Mouse (Mus musculus) cerebellum, postnatal 4 days (tissue): ENCODE data around the gene Tas2r135.

ENCODE experiments used
- DNase-seq, 2 experiments: peaks; one replicate each; pipeline ENCODE4 v3.0.0; 2022; ENCODE audit warnings: low spot score in 2 of 2, mixed read lengths in 1 of 2

Tas2r135 gene

DNA sequence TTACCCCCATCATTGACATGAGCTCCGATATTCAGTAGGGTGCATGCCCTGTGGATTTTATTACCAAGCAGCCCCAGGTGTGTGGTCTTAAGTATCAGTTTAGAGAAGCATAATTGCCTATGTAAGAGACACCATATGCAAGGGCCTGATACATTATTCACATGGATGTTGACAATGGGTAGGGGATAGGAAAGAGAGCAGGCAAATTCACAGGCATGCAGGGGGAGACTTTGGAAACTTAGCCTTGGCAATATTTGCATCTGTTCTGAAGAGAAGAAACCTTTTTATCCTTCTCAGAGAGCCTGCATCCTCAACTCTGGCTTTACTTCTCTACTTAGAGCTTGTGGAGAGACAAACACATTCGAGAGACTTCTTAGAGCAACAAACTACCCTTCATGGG, at the start of gene Tas2r135:
Gene Tas2r135, plus strand, starts transcription at position 301 of the 400 bp plus-strand sequence.
- DNase-seq = no peak

DNA sequence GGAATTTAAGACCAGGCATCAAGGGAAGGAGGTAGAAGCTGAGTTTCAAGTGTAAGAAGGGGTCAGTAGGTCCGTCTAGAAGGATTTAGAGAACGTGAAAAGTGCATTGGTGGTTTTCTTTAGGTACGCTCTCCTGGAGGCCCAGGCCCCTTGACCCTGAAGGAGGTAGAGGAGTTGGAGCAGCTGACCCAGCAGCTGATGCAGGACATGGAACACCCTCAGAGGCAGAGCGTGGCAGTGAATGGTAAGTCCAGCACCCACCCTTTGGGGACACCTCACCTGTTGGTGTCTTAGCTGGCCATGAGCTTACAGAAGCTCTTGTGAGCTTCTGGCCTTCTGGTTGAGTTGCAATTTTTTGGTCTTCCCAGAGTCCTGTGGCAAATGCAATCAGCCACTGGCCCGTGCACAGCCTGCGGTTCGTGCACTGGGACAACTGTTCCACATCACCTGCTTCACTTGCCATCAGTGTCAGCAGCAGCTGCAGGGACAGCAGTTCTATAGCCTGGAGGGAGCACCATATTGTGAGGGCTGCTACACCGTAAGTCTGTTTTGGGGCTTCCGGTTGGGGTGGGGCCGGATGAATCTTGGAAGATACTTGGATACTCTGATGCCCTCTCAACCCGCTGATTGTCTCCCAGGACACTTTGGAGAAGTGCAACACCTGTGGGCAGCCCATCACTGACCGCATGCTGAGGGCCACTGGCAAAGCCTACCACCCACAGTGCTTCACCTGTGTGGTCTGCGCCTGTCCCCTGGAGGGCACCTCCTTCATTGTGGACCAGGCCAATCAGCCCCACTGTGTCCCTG, 49.2 kb upstream of the Tas2r135 start:
- no peak for DNase-seq

DNA sequence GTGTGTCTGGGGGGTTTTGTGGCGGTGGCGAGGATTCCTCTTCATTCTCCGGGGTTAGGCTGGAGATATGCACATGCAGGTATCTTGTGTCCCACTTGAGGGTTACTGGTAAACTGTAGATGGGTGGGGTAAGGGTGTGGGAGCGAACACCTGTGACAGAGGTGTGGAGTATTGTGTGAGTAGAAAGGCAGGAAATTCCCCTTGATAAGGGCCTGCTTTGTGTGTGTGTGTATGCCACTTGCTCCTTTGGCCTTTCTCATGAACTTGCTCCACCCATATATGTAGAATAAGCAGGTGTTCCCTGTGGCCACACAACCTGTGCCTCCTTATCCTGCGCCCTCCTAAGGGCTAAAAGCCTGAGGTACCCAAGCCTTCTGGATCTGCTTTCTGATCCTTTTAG, 48.3 kb upstream of the Tas2r135 start:
- DNase-seq = no peak

- no peak for DNase-seq
Observed at GRCm38 (mm10) chr6:42357901-42358300, 47.3 kb upstream of the Tas2r135 start.

DNA sequence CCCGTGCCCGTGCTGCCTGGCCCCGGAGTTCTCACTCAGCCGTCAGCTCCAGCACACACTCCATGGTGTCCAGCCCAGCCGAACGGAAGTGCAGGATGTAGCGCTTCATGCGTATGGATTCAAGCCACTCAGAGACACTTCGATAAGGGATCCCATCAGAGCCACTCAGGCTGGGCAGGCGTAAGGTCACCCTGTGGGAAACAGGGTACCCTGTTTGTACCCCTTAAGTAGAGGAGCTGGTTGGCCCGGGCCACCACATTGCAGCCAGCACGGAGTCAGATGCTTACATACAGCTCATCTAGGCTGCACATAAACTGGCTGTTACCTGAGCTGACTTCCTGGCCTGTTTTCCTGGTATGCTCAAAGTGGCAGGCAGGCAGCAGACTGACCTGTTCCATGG, 46.3 kb upstream of the Tas2r135 start:
- no peak for DNase-seq

- no peak for DNase-seq
Observed at GRCm38 (mm10) chr6:42359364-42360147, 45.7 kb upstream of the Tas2r135 start.

GRCm38 (mm10) chr6:42360231-42360840, 44.9 kb upstream of the Tas2r135 start:
- no peak for DNase-seq

GRCm38 (mm10) chr6:42361041-42361895, 44.0 kb upstream of the Tas2r135 start:
- DNase-seq = no peak

GRCm38 (mm10) chr6:42362074-42362473, 43.2 kb upstream of the Tas2r135 start:
- DNase-seq = no peak

DNA sequence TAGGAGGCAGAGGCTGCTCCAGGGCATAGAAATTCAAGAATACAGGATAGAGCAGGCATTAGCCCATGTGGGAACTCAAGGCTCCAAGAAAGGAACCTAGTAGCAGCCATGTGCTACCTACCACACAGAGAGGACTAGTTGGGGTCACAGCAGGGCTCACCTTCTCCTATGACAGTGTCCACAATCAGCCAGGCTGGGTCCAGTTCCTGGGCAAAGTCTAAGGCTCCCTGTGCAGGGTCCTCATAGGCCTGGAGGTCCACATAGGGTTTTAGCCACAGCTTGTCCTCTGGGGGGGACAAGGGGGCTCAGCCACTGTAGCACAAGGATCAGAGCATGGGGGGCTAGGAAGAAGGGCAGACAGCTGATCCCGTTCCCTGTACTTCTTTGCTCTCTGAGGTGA, 42.7 kb upstream of the Tas2r135 start:
- no peak for DNase-seq

GRCm38 (mm10) chr6:42362974-42363373, 42.3 kb upstream of the Tas2r135 start:
- no peak for DNase-seq

- DNase-seq = no peak
Observed at GRCm38 (mm10) chr6:42364066-42364465, 41.2 kb upstream of the Tas2r135 start.

DNA sequence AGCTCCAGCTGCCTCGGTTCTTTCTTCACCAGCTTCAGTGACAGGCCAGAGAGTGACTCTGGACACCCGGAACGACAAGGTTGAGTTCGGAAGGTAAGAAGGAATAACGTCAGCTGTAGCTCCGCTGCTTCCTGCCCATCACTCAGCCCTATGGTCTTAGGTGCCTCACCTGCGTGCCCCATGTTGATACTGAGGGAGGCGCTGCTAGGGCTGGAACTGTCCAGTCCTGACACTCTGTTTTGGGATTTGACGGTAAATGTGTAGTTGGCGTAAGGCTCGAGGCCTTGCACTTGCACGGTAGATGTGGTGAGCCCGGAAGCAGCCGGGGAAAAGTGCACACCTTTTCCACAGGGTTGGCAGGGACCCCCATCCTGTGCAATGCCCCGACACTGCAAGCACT, 40.6 kb upstream of the Tas2r135 start:
- DNase-seq = no peak

DNA sequence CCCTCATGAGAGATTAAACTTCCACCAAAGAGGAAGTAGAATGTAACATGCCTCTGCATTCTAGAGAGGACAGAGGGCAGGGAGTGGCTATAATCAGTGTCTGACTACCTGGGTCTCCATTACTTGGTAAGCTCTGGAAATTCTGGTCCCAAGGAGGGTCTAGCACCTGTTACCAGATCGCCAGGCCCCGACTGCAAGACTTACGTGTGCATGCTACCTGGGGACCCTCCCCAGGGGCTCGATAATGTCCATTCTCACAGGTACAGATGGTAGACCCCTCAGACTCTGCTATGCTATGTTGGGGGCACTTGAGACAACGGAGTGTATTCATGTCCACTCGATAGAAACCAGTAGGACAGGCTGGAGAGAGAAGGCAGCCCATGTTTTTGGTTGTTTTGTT, 40.0 kb upstream of the Tas2r135 start:
- no peak for DNase-seq

DNA sequence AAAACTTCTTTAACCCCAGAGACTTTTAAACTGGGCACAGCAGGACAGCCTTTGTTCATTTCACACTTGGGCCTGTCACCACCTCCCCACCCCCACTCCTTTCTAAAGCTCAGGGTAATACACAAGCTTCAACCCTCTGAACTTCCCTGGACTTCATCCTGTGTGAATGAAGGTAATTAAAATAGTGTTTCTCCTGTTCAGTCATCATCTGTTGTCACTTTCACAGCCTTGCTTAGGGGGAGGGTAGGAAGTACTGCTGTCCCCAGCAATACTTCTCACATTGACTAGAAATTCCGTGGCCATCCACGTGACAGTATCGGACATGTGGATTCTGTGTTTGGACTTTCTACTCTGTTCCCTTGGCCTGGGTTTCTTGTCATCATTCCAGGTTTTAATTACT, 35.4 kb upstream of the Tas2r135 start:
- DNase-seq = no peak

- no peak for DNase-seq
Observed at GRCm38 (mm10) chr6:42370630-42371363, 34.4 kb upstream of the Tas2r135 start.

GRCm38 (mm10) chr6:42372001-42372400, 33.2 kb upstream of the Tas2r135 start:
- DNase-seq = no peak

GRCm38 (mm10) chr6:42372421-42372815, 32.8 kb upstream of the Tas2r135 start:
- no peak for DNase-seq

- DNase-seq = peak in 1 of 2 experiments; percentile 45
Observed at GRCm38 (mm10) chr6:42372816-42373547, 32.3 kb upstream of the Tas2r135 start, which contains the start of gene Epha1. TSS of gene Epha1 (minus strand) at chr6:42373268.
